Mouse (Mus musculus) heart, adult 8-10 months (tissue): ENCODE measurements around the gene Slc45a1. TPM values are rescaled to one million over a fixed set of nuclear protein-coding genes. Genes with fewer than 3 reads are reported as not detected.
A peak's percentile ranks its signal among the peaks of the same experiment; 100 is the strongest.

Experiments used
- DNase-seq: peaks from one replicate; pipeline ENCODE4 v3.0.0; 2022; ENCODE audit warnings: low spot score
- total RNA-seq, 4 experiments: library from RNA; stranded (reverse); gene quantifications; 2 replicates each; pipeline ENCODE4 v1.2.4; 2022

Slc45a1 gene
- total RNA-seq, 4 experiments from 2014 or later = not detected

DNA sequence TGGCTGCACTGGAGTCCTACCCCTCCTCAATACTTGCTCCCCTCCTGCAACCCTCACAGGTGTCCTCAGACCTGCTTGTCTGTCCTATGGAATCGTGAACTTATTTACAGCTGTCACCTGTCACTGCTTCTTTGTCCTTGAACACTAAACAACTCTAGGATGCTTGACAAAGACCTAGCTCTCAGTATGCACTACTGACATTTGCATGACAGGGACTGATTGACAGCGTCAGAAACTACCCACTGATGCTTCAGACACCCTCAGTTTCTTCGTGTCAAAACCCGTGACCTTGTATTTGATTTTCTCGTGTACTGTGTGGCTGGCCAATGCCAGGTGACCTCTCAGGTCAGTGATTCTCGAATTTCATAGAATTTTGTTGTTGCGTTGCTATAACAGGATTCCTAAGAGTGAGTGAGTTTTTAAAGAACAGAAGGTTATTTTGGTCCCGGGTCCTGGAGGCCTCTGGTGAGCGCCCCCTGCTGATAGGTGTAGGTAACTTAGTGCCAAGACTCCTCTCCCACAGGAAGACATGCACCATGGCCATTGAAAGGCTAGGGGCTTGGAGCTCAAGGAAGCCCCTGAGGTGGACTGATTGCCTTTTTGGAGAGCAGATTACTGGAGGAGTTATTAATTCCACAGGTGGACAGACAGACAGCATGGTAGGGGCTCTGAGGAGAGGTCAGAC is 8.1 kb upstream of the Slc45a1 start:
- DNase-seq = no peak

DNA sequence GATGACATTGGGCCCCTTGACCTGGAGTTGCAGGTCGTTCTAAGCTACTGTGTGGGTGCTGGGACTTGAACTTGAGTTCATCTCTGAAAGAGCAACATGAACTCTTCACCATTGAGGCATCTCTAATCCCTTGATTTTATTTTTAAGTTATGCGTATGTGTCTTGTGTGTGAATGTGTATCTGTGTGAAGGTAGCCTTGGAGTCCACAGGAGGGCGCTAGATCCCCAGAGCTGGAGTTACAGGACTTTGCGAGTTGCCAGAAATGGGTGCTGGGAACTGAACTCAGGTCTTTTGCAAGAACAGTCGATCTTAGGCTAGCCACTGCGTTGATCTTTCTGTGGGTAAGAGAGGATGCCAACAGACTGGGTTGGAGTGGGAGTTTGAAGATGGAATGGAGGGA is 4.5 kb upstream of the Slc45a1 start:
- DNase-seq = peak; percentile 14

DNA sequence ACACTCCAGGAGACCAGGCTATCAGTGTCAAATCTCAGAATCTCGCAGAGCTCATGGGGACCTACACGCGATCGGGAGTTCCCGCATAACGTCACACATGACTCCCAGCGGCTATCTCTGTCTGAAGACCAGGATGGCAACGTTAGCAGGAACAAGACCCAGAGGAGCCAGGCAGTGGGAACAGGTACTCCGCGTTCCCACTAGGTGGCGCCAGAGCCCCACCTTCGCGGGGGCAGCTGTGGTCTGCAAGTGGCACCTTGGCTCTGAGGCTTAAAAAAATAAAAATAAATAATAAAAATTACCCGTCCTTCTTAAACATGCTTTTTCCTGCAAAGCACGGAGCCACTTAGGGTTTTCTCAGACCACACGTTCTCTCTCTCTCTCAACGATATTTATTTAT is 4.0 kb upstream of the Slc45a1 start:
- DNase-seq = peak; percentile 75

DNA sequence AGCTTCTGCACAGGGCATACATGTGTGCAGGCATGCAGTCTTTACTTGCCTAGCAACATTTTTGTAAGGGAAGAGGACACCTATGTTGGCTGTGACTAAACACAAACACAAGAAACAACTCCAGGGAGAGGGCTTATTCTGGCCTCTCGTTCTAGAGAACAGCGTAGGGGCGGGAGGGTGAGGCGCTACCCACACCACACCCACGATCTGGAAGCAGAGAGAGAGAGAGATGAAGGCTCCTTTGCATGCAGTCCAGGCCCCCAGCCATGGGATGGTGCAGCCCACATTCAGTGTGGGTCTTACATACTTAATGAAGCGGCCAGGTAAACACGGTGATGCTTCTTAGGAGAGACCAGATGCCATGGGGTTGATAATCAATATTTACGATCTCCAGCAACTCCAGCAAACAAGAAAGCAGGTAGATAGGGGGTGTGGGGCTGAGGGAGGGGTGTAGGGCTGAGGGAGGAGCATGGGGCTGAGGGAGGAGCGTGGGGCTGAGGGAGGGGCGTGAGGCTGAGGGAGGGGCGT is 1.2 kb upstream of the Slc45a1 start:
- DNase-seq = no peak

DNA sequence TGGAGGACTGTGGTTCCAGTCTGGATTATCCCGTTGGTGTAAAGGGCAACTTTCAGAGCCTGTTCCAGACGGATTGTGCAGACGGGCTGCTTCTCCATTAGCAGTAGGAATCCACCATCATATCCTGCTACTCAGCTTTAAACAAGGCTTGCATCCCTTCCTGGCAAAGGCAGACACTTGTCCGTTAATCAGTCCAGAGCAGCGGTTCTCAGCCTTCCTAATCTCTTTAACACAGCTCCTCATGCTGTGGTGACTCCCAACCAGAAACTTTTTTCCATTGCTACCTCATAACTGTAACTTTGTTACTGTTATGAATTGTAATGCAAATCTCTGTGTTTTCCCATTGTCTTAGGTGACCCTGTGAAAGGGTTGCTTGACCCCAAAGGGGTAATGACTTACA is 2.6 kb downstream of the Slc45a1 start:
- no peak for DNase-seq

DNA sequence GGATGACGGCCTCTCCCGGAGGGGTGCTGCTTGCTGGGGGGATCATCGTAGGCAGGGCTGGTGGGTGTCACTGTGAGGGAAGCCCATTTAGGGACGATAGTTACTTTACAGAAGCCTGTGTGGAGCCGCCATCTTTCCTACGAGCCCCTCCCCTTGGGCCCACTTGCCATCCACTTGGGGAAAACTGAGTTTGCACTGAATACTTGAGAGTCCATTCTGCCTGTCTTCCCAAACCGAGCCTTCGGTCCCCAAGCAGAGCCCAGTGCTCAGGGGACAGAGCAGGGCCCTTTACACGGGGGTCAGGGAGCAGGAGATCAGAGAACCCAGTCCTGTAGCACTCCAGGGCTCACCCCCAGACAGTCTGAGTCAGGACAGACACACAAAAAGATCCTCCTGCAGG is 7.7 kb downstream of the Slc45a1 start:
- no peak for DNase-seq

DNA sequence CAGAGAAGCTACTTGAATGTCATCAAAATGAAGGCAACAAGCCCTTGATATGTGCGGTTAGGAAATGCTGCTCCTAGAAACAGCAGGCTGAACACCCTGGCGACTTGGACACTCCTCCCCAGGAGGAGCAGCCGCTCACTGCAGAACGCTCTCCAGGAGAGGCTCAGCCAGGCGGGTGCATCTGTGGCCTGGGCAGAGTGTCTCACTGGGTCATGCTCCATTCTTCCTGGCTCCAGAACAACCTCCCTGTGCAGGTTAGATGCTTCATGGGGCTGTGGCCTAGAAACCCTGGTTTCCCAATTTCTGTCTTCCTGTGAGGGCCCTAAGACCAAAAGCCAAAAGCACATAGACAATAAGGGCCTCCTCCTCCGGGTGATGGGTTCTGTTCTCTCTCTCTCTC is 15.3 kb downstream of the Slc45a1 start:
- no peak for DNase-seq

DNA sequence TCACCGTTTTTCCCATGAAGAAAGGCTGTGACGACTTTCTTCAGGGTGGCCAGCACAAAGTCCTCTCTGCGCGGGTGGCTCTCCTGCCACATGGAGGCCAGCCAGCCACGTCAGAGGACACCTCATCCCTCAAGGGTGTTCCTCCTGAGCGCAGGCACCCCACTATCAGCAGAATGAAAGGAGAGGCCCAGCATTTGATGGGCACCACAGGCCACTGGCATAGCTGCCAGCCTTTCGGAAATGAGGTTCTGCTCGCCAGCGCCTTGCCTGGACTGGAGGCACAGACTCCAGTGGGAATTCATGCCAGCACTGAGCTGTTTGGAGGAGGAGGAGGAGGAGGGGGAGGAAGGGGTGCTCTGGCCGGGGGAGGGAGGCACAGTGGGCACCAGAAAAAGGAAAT is 16.4 kb downstream of the Slc45a1 start:
- no peak for DNase-seq

DNA sequence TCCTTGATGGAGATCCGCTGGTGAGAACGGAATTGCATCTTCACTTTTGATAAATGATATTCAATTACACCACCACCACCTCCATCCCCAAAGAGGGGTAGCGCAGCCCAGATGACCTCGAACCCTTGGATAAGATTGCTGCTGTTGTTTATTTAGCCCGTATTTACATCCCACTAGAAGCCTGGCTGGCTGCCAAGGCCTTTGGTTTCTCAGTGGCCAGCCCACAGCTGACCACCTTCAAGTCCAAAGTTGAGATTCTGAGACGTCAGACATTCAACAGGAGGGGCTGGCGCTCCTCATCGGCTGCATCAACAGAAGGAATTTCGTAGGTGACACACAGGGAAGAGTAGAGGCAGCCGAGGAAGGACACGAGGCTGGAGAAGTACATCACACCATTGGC is 22.7 kb downstream of the Slc45a1 start:
- no peak for DNase-seq

DNA sequence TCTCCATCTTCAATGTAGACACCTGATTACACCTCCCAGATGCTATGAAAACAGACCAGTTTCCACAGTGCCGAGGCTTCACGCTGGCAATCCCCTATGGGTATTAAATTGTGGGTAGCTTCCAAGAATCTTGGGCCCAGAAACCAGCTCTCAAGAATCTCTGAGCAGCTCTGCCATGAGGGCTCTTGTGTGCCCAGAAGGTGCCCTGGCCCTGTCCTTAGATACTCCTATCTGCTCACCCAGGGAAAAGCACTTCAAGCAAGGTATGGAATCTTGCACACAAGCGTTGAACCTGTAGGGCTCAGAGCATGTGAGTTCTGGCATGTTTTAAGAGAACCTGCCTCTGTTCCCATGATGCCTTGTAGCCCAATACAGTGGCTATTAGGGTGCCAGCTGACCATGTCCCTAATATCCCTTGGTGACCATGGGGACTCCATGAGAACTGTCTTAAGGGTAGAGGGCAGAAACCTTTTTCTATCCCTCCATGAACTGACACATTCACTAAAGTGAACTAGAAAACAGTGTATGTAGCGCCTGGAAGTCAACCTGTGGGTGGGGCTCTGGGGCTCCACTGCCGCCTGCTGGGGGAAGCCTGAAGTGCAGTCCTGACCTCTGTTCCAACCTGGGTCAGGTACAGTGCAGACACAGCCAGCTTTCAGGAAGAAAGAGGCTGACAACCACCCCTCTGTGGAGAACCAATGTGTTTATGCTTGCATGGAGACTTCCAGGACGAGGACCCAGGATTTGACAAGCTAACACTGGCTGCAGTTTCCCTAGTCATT is 25.8 kb downstream of the Slc45a1 start:
- DNase-seq = peak; percentile 50

DNA sequence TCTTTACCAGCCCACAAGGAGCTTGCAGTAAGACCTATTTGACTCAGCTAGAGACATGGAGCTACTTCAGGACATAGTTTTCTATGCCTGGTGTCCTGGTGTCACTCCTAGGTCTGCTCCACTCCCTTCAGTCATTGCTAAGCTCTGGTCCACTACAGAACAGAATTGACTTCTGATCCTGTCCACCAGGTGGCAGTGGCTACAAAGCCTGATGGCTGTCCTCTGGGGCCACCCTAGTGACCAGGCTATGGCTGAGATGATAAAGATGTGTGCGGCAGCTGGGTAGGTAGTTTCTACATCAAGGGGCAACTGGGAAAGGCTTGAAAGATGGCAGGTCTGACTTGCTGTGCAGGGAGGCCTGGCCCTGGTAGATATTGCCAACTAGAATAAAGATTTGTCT is 26.5 kb downstream of the Slc45a1 start:
- peak; percentile 68 for DNase-seq

DNA sequence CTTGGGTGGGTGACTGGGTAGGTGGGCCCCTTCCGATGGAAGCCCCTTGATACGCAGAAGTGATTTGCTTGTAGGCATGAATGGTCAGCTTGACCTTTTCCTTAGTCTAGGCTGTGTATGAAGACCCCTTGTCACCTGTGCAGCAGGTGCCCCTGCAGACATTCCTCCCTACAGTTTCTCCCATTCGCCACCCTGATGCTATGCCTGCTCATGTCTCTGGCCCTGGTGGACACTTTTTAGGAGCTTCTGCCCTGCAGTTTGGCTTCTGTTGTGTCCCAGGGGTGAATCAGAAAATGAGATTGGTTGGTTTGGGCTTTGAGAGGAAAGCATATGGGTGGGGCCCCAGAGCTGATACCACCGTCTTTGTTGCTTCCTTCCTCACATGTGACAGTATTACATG is 27.0 kb downstream of the Slc45a1 start:
- DNase-seq = no peak

DNA sequence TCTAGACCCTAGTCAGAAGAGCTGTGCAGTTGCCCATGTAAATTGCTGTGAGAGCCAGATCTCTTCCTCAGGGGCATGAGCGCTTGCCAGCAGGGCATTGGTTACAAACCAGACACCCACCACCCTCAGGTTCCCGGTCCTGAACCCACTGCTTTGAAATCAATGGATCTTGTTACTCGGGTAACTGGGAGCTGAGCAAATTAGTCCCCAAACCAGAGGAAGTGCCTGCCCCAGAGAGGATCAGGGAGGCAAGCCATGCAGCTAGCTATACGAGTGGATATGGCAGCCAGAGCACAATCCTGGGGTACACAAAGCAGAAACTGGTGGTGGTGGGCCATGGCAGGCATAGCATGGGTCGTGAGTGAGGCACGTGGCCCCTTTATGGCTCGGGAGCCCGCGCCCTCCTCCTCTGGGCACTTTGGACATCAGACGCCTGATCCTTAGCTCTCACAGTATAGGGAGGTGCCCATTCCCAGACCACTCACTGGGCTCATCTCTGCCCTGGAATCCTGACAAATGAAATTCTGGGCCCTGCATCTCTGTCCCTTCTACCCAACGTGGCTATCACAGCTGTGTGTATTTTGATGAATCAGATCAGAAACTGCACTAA is 27.7 kb downstream of the Slc45a1 start:
- DNase-seq = no peak

DNA sequence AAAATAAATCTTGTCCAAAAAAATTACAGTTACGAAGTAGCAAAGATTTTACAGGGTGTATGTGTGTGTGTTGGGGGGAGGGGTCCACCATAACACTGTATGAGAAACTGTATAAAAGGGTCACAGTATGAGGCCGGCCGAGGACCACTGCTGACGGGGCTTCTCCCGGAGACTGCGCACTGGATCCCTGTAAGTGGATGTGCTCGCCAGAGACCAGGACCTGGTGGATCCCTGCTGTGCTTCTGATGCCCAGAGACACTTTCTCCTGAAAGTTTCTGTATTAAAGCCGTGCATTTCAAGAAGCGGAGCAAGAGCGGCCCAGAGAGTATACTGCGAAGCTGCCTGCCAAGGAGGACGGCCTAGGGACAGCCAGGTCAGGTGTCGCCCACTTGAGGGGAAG is 29.3 kb downstream of the Slc45a1 start:
- DNase-seq = no peak

DNA sequence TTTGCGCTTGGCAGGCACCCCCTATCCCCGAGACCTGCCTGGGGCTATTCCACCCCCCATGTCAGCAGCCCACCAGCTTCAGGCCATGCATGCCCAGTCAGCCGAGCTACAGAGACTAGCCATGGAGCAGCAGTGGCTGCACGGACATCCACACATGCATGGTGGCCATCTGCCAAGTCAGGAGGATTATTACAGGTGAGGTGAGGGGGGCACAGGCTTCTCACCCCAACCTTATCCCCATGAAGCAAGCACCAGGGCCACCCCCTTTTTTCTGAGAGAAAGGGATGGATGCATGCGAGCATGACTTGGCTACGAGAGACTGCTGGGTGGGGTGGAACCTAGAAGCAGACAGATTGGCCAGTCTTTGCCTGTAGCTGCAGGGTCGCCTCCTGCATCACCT is 33.0 kb downstream of the Slc45a1 start:
- no peak for DNase-seq

DNA sequence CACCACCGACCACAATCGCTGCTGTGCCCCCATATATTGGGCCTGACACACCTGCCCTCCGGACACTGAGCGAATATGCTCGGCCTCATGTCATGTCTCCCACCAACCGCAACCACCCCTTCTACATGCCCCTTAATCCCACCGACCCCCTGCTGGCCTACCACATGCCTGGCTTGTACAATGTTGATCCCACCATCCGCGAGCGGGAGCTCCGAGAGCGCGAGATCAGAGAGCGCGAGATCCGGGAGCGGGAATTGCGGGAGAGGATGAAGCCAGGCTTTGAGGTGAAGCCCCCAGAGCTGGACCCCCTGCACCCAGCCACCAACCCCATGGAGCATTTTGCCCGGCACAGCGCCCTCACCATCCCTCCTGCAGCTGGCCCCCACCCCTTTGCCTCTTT is 35.1 kb downstream of the Slc45a1 start:
- no peak for DNase-seq

DNA sequence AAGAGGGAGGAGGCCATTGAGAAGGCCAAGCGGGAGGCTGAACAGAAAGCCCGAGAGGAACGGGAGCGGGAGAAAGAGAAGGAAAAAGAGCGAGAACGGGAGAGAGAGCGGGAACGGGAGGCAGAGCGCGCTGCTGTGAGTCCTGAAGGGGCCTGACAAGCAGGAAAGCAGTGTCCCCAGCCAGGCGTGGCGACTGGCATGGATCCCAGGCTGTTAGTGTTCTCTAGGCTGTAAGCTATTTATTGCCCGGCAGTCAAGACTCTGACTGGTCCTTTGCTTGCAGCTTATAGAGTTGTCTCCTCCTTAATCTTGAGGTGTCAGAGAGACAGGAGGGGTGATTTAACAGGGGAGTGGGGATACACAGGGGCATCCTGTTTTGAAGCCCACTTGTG is 35.9 kb downstream of the Slc45a1 start:
- DNase-seq = no peak

DNA sequence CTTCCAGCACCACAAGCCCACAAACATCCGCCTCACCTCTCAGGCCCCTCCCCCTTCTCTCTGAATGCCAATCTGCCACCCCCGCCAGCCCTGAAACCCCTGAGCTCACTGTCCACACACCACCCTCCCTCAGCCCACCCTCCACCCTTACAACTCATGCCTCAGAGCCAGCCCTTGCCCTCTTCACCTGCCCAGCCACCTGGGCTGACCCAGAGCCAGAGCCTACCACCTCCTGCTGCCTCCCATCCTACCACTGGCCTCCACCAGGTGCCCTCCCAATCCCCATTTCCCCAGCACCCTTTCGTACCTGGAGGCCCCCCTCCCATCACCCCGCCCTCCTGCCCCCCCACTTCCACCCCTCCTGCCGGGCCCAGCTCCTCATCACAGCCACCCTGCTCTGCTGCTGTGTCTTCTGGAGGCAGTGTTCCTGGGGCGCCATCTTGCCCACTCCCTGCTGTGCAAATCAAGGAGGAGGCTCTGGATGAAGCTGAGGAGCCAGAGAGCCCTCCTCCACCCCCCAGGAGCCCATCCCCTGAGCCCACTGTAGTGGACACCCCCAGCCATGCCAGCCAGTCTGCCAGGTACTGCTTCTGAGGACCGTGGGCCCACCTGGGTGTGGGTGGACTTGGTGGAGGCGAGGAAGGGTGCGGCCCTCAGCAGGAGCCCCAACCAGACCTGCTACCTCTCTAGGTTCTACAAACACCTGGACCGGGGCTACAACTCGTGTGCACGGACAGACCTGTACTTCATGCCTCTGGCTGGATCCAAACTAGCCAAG is 36.5 kb downstream of the Slc45a1 start:
- DNase-seq = no peak

DNA sequence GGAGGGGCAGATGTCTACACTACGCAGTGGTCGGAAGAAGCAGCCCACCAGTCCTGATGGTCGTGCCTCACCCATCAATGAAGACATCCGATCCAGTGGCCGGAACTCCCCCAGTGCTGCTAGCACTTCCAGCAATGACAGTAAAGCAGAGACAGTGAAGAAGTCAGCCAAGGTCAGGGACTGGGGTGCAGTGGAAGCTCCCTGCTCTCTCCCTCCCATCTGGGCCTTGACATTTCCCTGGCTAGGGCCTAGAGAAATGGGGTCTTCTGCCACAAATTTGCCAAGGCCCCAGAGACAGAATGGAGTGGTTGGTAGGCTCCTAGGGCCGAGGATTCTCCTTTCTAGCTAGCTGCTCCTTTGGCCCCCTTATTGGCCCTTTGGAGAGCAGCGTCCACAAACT is 38.3 kb downstream of the Slc45a1 start:
- DNase-seq = no peak

DNA sequence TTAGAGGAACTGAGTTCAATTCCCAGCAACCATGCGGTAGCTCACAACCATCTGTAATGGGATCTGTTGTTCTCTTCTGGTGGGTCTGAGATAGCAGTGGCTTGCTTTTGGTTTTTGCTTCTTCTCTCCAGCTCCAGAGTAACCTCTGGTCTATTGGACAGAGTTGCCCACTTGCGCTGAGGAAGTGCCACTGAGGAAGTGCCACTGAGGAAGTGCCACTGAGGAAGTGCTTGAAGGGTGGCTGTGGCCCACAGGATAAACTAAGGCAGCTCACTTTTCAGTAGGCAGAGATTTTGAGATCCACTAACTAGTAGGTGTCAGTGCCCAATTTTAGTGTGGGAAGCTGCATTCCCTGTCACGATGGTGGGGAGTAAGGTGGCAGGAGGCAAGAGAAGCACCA is 43.3 kb downstream of the Slc45a1 start:
- DNase-seq = no peak

DNA sequence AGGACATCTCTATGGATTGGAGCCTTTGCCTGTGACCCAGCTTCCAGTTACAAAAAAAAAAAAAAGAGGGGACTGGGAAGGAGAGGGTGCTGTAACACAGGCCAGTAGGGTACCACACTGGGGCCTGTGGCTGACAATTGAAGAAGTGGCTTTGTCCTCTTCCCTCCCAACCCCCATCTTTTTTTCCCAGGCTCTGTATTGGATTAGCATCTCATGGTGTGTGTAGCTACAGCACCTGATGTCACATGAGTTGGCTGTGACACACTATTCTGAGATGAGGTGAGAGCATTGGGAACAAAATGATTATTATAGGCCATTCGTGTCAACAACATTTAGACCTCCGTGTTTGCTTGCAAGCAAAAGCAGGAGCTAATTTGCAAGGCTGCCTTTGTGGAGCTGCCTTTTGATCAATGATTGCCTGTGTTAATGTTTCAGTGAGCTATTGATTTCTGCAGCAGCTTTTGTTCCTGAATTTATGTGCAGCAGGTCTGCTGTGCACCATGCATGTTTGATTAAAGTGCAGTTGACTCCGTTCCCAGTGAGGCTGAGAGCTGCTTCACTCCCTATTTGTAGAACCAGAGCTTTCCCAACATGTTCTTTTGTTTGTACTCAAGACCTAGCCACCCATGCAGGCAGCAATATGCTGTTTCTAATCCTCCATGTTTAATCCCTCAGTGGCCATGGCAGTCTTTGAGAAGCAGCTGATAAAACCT is 45.4 kb downstream of the Slc45a1 start:
- no peak for DNase-seq
